In the genomic region with DNA sequence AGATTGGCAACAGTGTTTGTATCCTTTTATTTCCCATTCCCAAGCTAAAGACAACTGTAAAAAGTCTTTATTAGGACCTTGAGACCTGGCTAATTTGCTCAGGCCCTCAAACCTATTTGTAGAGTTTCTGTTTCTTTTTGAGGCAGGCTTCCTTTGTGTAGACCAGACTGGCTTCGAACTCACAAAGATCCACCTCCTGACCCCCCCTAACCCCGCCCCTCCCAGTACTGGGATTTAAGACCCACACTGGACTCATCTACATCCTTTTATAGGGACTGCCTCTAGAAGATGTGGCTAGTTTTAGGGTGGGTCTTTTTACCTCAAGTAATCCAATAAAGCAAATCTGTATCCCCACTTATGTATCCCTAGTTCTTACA, we compare ENCODE assay signal across 8 mouse cellular contexts. TPM values are rescaled to one million over a fixed set of nuclear protein-coding genes. Genes with fewer than 3 reads are reported as not detected.
A peak's percentile ranks its signal among the peaks of the same experiment; 100 is the strongest.
DNase-seq lines count a peak whose midpoint lies in the region; ATAC-seq and TF ChIP-seq lines count a peak whose summit lies in the region.

No protein-coding gene starts in this region.

- no peaks in the 10 kb centered on the region for H3K9me3 ChIP-seq in lung, embryonic 15.5 days
- no peaks in the 10 kb centered on the region for H3K9me3 ChIP-seq in limb, embryonic 12.5 days

- WGBS in lung, embryonic 15.5 days = 22% methylated on average over 2 of the region's 2 CpGs
- 19% methylated on average over 2 of the region's 2 CpGs for WGBS in limb, embryonic 12.5 days
- WGBS in small intestine, adult 2 months = 3% methylated on average over 2 of the region's 2 CpGs

- peak; percentile 4; the same call in 1 of the 2 replicates for ATAC-seq in lung, embryonic 15.5 days (ENCODE audit: borderline replicate concordance, extremely low read depth, low FRiP score, low TSS enrichment)
- ATAC-seq in erythroblast, adult 5-6 weeks (replicated peaks; ENCODE audit: low FRiP score, poor library complexity, severe bottlenecking) = peak; percentile 11
- no peak for ATAC-seq in limb, embryonic 12.5 days (ENCODE audit: insufficient number of reproducible peaks, insufficient read depth, low FRiP score, low TSS enrichment, low read depth)
- no peak for ATAC-seq in erythroid progenitor cell, adult 5-6 weeks (replicated peaks; ENCODE audit: low FRiP score, poor library complexity, severe bottlenecking)

- no peak for DNase-seq in lung, postnatal 4 days
- no peak for DNase-seq in MN1 (ENCODE audit: low spot score)
- DNase-seq in right cerebral cortex, adult 2 months (ENCODE audit: low spot score in 2 of 2) = no peak

- peak overlapping the region; percentile 97 for H3K4me3 ChIP-seq in lung, embryonic 15.5 days
- H3K4me3 ChIP-seq in limb, embryonic 12.5 days (replicated peaks) = peak overlapping the region; percentile 69
- H3K4me3 ChIP-seq in small intestine, adult 2 months (ENCODE audit: low read depth, low read length) = no peak overlapping the region

- H3K36me3 ChIP-seq in lung, embryonic 15.5 days = peaks cover 28% of the 10 kb centered on the region
- peaks cover 34% of the 10 kb centered on the region for H3K36me3 ChIP-seq in limb, embryonic 12.5 days
- peaks cover 20% of the 10 kb centered on the region for H3K36me3 ChIP-seq in small intestine, adult 2 months (ENCODE audit: control insufficient read depth, insufficient read depth, low read length)

- no peaks in the 10 kb centered on the region for H3K27me3 ChIP-seq in lung, embryonic 15.5 days
- peaks cover 25% of the 10 kb centered on the region for H3K27me3 ChIP-seq in limb, embryonic 12.5 days
- H3K27me3 ChIP-seq in small intestine, adult 2 months (ENCODE audit: control insufficient read depth, insufficient read depth, low read length) = no peaks in the 10 kb centered on the region

- no peak for TF ChIP-seq CTCF in small intestine, adult 2 months (IDR thresholded peaks at IDR 0.05; ENCODE audit: extremely low read depth, insufficient read length, insufficient replicate concordance, low read depth, low read length)

- peak overlapping the region; percentile 52 for H3K4me2 ChIP-seq in lung, embryonic 15.5 days
- H3K4me2 ChIP-seq in limb, embryonic 12.5 days = peak overlapping the region; percentile 48

- H3K4me1 ChIP-seq in lung, embryonic 15.5 days = peaks cover 33% of the 10 kb centered on the region
- peaks cover 27% of the 10 kb centered on the region for H3K4me1 ChIP-seq in limb, embryonic 12.5 days (replicated peaks)
- 0 out of 2 replicates have a peak, but pooled peaks cover 2% of the 10 kb centered on the region for H3K4me1 ChIP-seq in small intestine, adult 2 months (ENCODE audit: control insufficient read depth, insufficient read depth, insufficient read length, low read length)

- peak overlapping the region; percentile 49 for H3K27ac ChIP-seq in lung, embryonic 15.5 days
- peak overlapping the region; percentile 92 for H3K27ac ChIP-seq in limb, embryonic 12.5 days
- peak overlapping the region; percentile 83 for H3K27ac ChIP-seq in small intestine, adult 2 months (ENCODE audit: insufficient read depth, low read depth, low read length)

- no peak overlapping the region for H3K9ac ChIP-seq in lung, embryonic 15.5 days
- H3K9ac ChIP-seq in limb, embryonic 12.5 days (replicated peaks) = no peak overlapping the region

- TF ChIP-seq POLR2A in small intestine, adult 2 months (IDR thresholded peaks at IDR 0.05; ENCODE audit: low read depth, low read length) = no peak

RNA-seq across cellular contexts. Expression of gene Chtop, which starts 0.4 kb away (rescaled TPM):
- 154 TPM in 2 replicates for polyA plus RNA-seq in lung, embryonic 15.5 days (2015; fragmentation: Nextera tagmentation; extraction: Ambion mirVana)
- 33.0 and 49.1 TPM in 2 replicates for total RNA-seq in erythroblast, adult 5-6 weeks (2015; ENCODE audit: low replicate concordance)
- total RNA-seq in erythroblast, adult 5-6 weeks (2017; ENCODE audit: low replicate concordance) = 37.8 and 45.3 TPM in 2 replicates
- 210 and 213 TPM in 2 replicates for polyA plus RNA-seq in limb, embryonic 12.5 days (2016; fragmentation: Nextera tagmentation; extraction: Ambion mirVana)
- polyA plus RNA-seq in small intestine, adult 2 months (2012; rRNA removed) = 14.3 and 22.3 TPM in 2 replicates
- total RNA-seq in erythroid progenitor cell, adult 5-6 weeks (2015; ENCODE audit: low replicate concordance) = 78.9 and 101 TPM in 2 replicates
- 47.3 and 66.6 TPM in 2 replicates for total RNA-seq in erythroid progenitor cell, adult 5-6 weeks (2017; ENCODE audit: low replicate concordance)

RNA-seq across cellular contexts. Expression of gene S100a1, which starts 4.5 kb away (rescaled TPM):
- 42.8 and 45.3 TPM in 2 replicates for polyA plus RNA-seq in lung, embryonic 15.5 days (2015; fragmentation: Nextera tagmentation; extraction: Ambion mirVana)
- total RNA-seq in erythroblast, adult 5-6 weeks (2015; ENCODE audit: low replicate concordance) = 41.3 and 51.2 TPM in 2 replicates
- 15.3 and 28.6 TPM in 2 replicates for total RNA-seq in erythroblast, adult 5-6 weeks (2017; ENCODE audit: low replicate concordance)
- polyA plus RNA-seq in limb, embryonic 12.5 days (2016; fragmentation: Nextera tagmentation; extraction: Ambion mirVana) = 7.3 and 8.3 TPM in 2 replicates
- polyA plus RNA-seq in small intestine, adult 2 months (2012; rRNA removed) = 20.2 and 26.8 TPM in 2 replicates
- 27.7 and 33.9 TPM in 2 replicates for total RNA-seq in erythroid progenitor cell, adult 5-6 weeks (2015; ENCODE audit: low replicate concordance)
- total RNA-seq in erythroid progenitor cell, adult 5-6 weeks (2017; ENCODE audit: low replicate concordance) = 18.2 and 22.8 TPM in 2 replicates

RNA-seq across cellular contexts. Expression of gene S100a13, which starts 4.5 kb away (rescaled TPM):
- polyA plus RNA-seq in lung, embryonic 15.5 days (2015; fragmentation: Nextera tagmentation; extraction: Ambion mirVana) = 43.9 and 44.6 TPM in 2 replicates
- total RNA-seq in erythroblast, adult 5-6 weeks (2015; ENCODE audit: low replicate concordance) = 1.9 and 18.0 TPM in 2 replicates
- total RNA-seq in erythroblast, adult 5-6 weeks (2017; ENCODE audit: low replicate concordance) = 22.4 and 31.6 TPM in 2 replicates
- 19.8 and 20.1 TPM in 2 replicates for polyA plus RNA-seq in limb, embryonic 12.5 days (2016; fragmentation: Nextera tagmentation; extraction: Ambion mirVana)
- polyA plus RNA-seq in small intestine, adult 2 months (2012; rRNA removed) = 8.5 and 9.7 TPM in 2 replicates
- 8.8 and 10.8 TPM in 2 replicates for total RNA-seq in erythroid progenitor cell, adult 5-6 weeks (2015; ENCODE audit: low replicate concordance)
- total RNA-seq in erythroid progenitor cell, adult 5-6 weeks (2017; ENCODE audit: low replicate concordance) = 6.7 and 9.5 TPM in 2 replicates

RNA-seq across cellular contexts. Expression of gene S100a14, which starts 16.9 kb away (rescaled TPM):
- polyA plus RNA-seq in lung, embryonic 15.5 days (2015; fragmentation: Nextera tagmentation; extraction: Ambion mirVana) = 7.9 and 12.6 TPM in 2 replicates
- not detected in 2 replicates for total RNA-seq in erythroblast, adult 5-6 weeks (2015; ENCODE audit: low replicate concordance)
- not detected in 2 replicates for total RNA-seq in erythroblast, adult 5-6 weeks (2017; ENCODE audit: low replicate concordance)
- 0.20 and 1.0 TPM in 2 replicates for polyA plus RNA-seq in limb, embryonic 12.5 days (2016; fragmentation: Nextera tagmentation; extraction: Ambion mirVana)
- polyA plus RNA-seq in small intestine, adult 2 months (2012; rRNA removed) = 1.3 and 2.8 TPM in 2 replicates
- total RNA-seq in erythroid progenitor cell, adult 5-6 weeks (2015; ENCODE audit: low replicate concordance) = not detected in 2 replicates
- not detected in 2 replicates for total RNA-seq in erythroid progenitor cell, adult 5-6 weeks (2017; ENCODE audit: low replicate concordance)

RNA-seq across cellular contexts. Expression of gene Snapin, which starts 18.9 kb away (rescaled TPM):
- 77.3 and 85.6 TPM in 2 replicates for polyA plus RNA-seq in lung, embryonic 15.5 days (2015; fragmentation: Nextera tagmentation; extraction: Ambion mirVana)
- total RNA-seq in erythroblast, adult 5-6 weeks (2015; ENCODE audit: low replicate concordance) = 6.3 and 11.5 TPM in 2 replicates
- 10.7 and 13.4 TPM in 2 replicates for total RNA-seq in erythroblast, adult 5-6 weeks (2017; ENCODE audit: low replicate concordance)
- polyA plus RNA-seq in limb, embryonic 12.5 days (2016; fragmentation: Nextera tagmentation; extraction: Ambion mirVana) = 66.2 and 71.3 TPM in 2 replicates
- 3.4 and 7.1 TPM in 2 replicates for polyA plus RNA-seq in small intestine, adult 2 months (2012; rRNA removed)
- total RNA-seq in erythroid progenitor cell, adult 5-6 weeks (2015; ENCODE audit: low replicate concordance) = 11.3 and 17.7 TPM in 2 replicates
- total RNA-seq in erythroid progenitor cell, adult 5-6 weeks (2017; ENCODE audit: low replicate concordance) = 13.1 and 16.4 TPM in 2 replicates

Comparison
In these comparisons a context has a peak if more than half of its experiments do, and no peak if none do; other contexts are left out.
1. ATAC-seq: peak in lung, embryonic 15.5 days (single experiment) and erythroblast, adult 5-6 weeks (single experiment); none in limb, embryonic 12.5 days (single experiment) and erythroid progenitor cell, adult 5-6 weeks (single experiment).
2. Peak in every context shown above with its lines, with median percentiles within 50 percentile points of each other: H3K27ac ChIP-seq.